Mouse (Mus musculus): Measurements from ENCODE around the gene Wfdc15b. TPM values are rescaled to one million over a fixed set of nuclear protein-coding genes. Genes with fewer than 3 reads are reported as not detected.

The Wfdc15b gene
- total RNA-seq, 2 experiments from 2014 or later, result not detected

GRCm38 (mm10) chr2:164180124-164180523 lies 41.3 kb downstream of the Wfdc15b start:
- DNase-seq (ENCODE audit: low spot score), result peak; percentile 47

DNA sequence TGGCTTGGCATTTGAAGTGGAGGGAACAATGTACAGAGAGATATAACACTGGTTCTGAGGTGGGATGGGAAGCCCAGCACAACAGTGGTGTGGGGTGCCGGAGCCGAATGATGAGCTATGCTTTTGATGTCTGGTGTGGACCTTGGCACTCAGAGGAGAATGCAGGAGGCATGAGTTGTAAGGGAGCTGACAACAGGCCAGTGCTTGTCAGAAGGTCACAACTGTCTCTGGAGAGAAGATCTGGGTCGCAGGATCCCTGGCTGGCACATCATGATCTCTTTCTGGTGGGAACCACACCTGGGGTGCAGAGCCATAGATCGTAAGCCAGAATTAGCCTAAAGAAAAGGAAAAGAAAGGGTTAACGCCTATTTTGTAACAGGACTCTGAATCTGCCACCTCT lies 43.6 kb downstream of the Wfdc15b start:
- no peak for DNase-seq (ENCODE audit: low spot score)

GRCm38 (mm10) chr2:164175850-164176249 lies 45.6 kb downstream of the Wfdc15b start:
- no peak for DNase-seq (ENCODE audit: low spot score)

GRCm38 (mm10) chr2:164174649-164175395 lies 46.6 kb downstream of the Wfdc15b start:
- no peak for DNase-seq (ENCODE audit: low spot score)

GRCm38 (mm10) chr2:164173394-164173793 lies 48.1 kb downstream of the Wfdc15b start:
- DNase-seq (ENCODE audit: low spot score), result peak; percentile 57

GRCm38 (mm10) chr2:164170902-164171301 lies 50.6 kb downstream of the Wfdc15b start, which contains the start of gene Kcns1:
TSS of gene Kcns1 (minus strand) at chr2:164171113.
- no peak for DNase-seq (ENCODE audit: low spot score)

GRCm38 (mm10) chr2:164170326-164170725 lies 51.1 kb downstream of the Wfdc15b start:
- no peak for DNase-seq (ENCODE audit: low spot score)

- DNase-seq (ENCODE audit: low spot score), result no peak
Measured at GRCm38 (mm10) chr2:164168571-164168946, 52.9 kb downstream of the Wfdc15b start.

DNA sequence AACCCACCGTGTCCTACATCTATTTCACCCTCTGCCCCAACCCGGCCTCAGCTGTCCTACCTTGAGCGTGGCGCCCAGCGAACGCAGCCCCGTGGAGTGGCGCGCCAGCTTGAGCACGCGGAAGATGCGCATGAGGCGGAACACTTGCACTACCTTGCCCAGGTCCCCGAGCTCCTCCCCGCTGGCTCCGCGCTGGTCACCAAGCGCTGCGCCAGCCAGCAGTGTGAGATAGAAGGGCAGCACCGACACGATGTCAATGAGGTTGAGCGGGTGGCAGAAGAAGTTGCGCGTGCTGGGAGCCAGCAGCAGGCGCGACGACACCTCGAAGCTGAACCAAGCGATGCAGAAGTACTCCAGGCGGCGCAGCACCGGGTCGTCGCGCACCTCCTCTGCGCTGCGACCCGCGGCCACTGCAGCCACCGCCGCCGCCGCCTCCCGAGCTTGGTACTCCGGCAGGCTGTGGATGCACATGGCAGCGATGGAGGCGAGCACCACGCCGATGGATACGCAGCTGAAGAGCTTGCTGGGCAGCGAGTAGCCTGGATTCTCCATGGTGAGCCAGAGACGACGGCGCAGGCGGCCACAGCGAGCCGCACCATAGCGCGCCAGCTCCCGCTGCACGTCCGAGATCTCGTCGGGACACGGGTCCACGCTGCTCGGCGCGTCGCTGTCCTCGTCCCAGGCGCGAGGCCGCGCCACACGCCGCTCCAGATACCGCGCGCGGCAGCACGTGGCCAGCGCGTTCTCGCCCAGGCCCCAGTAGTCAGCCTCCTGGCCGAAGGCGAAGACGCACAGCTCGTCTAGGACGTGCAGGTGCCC lies 53.5 kb downstream of the Wfdc15b start:
- DNase-seq (ENCODE audit: low spot score), result no peak

GRCm38 (mm10) chr2:164164941-164165340 lies 56.5 kb downstream of the Wfdc15b start:
- no peak for DNase-seq (ENCODE audit: low spot score)

Other genes with a start within 250 kb of the Wfdc15b start
- 10 to 100 TPM; 39.3 to 42.4 TPM for gene Ywhab, start 226.7 kb downstream of the Wfdc15b start, total RNA-seq (2021)
- gene Pabpc1l, start 196.2 kb downstream of the Wfdc15b start, total RNA-seq (2021), result under 1 TPM in 1 of 2 experiments, not detected in 1; 0.62 TPM
- 1 to 10 TPM; 8.3 to 9.2 TPM for gene Stk4, start 151.3 kb downstream of the Wfdc15b start, total RNA-seq (2021)
- 10 to 100 TPM; 15.8 to 16.3 TPM for gene Tomm34, start 150.5 kb downstream of the Wfdc15b start, total RNA-seq (2021)
- gene Kcns1, start 50.5 kb downstream of the Wfdc15b start, total RNA-seq (2021), result 1 to 10 TPM; 1.4 to 1.5 TPM
- gene Wfdc5, start 38.9 kb downstream of the Wfdc15b start, total RNA-seq (2021), result under 1 TPM in 1 of 2 experiments, not detected in 1; 0.11 TPM
- gene Wfdc12, start 31.1 kb downstream of the Wfdc15b start, total RNA-seq (2021), result not detected
- not detected for gene Wfdc15a, start 21.5 kb downstream of the Wfdc15b start, total RNA-seq (2021)
- gene Svs2, start 16.8 kb upstream of the Wfdc15b start, total RNA-seq (2021), result not detected
- gene Svs3b, start 35.0 kb upstream of the Wfdc15b start, total RNA-seq (2021), result not detected
- not detected for gene Svs4, start 56.8 kb upstream of the Wfdc15b start, total RNA-seq (2021)
- gene Svs3a, start 67.6 kb upstream of the Wfdc15b start, total RNA-seq (2021), result not detected
- not detected for gene Svs6, start 95.1 kb upstream of the Wfdc15b start, total RNA-seq (2021)
- gene Svs5, start 111.1 kb upstream of the Wfdc15b start, total RNA-seq (2021), result not detected
- under 1 TPM in 1 of 2 experiments, not detected in 1; 0.73 TPM for gene Slpi, start 167.4 kb upstream of the Wfdc15b start, total RNA-seq (2021)
- not detected for gene Rbpjl, start 181.5 kb upstream of the Wfdc15b start, total RNA-seq (2021)
- gene Matn4, start 183.5 kb upstream of the Wfdc15b start, total RNA-seq (2021), result under 1 TPM; 0.59 to 0.78 TPM
- gene Sdc4, start 222.2 kb upstream of the Wfdc15b start, total RNA-seq (2021), result 10 to 100 TPM; 62.6 to 77.3 TPM
- gene Sys1, start 235.3 kb upstream of the Wfdc15b start, total RNA-seq (2021), result 10 to 100 TPM; 26.0 to 26.2 TPM
- gene Gm20458, start 239.3 kb upstream of the Wfdc15b start, total RNA-seq (2021), result 1 to 10 TPM; 3.8 to 6.5 TPM